Mouse (Mus musculus): Measurements from ENCODE around the gene Spns3.

DNA sequence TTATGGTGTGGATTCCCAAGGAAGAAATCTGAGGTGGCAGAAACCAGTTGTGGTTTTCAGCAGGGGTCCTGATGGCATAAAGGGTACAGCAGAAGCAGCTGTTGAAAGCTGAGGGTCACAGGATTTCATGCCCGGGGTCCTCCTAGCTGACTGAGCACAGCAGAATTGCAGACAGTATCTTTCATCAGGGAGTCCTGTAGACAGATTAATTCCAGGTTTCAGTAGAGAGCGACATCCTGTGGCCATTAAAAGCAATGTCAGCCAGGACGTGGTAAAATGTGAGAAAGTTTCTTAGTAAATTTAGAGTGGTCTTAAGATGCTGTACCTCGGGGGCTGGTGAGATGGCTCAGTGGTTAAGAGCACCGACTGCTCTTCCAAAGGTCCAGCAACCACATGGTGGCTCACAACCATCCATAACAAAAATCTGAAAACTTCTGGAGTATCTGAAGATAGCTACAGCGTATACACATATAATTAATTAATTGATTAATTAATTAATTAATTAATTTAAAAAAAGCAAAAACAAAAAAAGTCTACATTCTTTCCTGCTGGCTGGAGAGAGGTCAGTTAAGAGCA, 14.0 kb upstream of the Spns3 start:
- no peak for TF ChIP-seq RCOR1 (IDR thresholded peaks at IDR 0.05; ENCODE audit: low read depth, low read length)
- no peak for TF ChIP-seq EP300 (IDR thresholded peaks at IDR 0.05; ENCODE audit: low read depth in 1 of 2, low read length in 2 of 2)
- peak; percentile 94 for TF ChIP-seq RAD21 (IDR thresholded peaks at IDR 0.05; ENCODE audit: low read depth, low read length)

Measured in MEL (cell line).